Mouse (Mus musculus): ENCODE measurements around the gene Clec4d. TPM values are rescaled to one million over a fixed set of nuclear protein-coding genes. Genes with fewer than 3 reads are reported as not detected.
"Not testable (repeated sequence)": the region's sequence is repeated elsewhere in the genome, so short reads cannot be mapped to it uniquely, and the experiment has no call there.

The Clec4d gene
- 5.1 and 10.7 TPM in 2 replicates for total RNA-seq (2014; fragmentation: Nextera tagmentation)
- total RNA-seq (2017) = 5.8 and 7.8 TPM in 2 replicates

- peak; percentile 28 for ATAC-seq (replicated peaks; ENCODE audit: poor library complexity, severe bottlenecking)
These were observed at the start of gene Clec4d for GRCm38 (mm10) chr6:123261555-123262161. Gene Clec4d (plus strand): TSS chr6:123262111.

- peak; percentile 96 for ATAC-seq (replicated peaks; ENCODE audit: poor library complexity, severe bottlenecking)
These were observed 34.3 kb upstream of the Clec4d start for GRCm38 (mm10) chr6:123227519-123228166.

- peak; percentile 70 for ATAC-seq (replicated peaks; ENCODE audit: poor library complexity, severe bottlenecking)
These were observed 32.3 kb upstream of the Clec4d start, which contains the start of gene Clec4n for GRCm38 (mm10) chr6:123229644-123230043. Gene Clec4n (plus strand): TSS chr6:123229843.

GRCm38 (mm10) chr6:123231149-123231548 is 30.8 kb upstream of the Clec4d start:
- ATAC-seq (replicated peaks; ENCODE audit: poor library complexity, severe bottlenecking) = no peak

- no peak for ATAC-seq (replicated peaks; ENCODE audit: poor library complexity, severe bottlenecking)
These were observed 24.3 kb upstream of the Clec4d start for GRCm38 (mm10) chr6:123237582-123237981.

- peak; percentile 93 for ATAC-seq (replicated peaks; ENCODE audit: poor library complexity, severe bottlenecking)
These were observed 17.7 kb upstream of the Clec4d start for GRCm38 (mm10) chr6:123244201-123244600.

GRCm38 (mm10) chr6:123248862-123249261 is 13.0 kb upstream of the Clec4d start:
- peak; percentile 59 for ATAC-seq (replicated peaks; ENCODE audit: poor library complexity, severe bottlenecking)

- peak; percentile 91 for ATAC-seq (replicated peaks; ENCODE audit: poor library complexity, severe bottlenecking)
These were observed 9.2 kb upstream of the Clec4d start for GRCm38 (mm10) chr6:123252735-123253134.

- no peak for ATAC-seq (replicated peaks; ENCODE audit: poor library complexity, severe bottlenecking)
These were observed 3.0 kb upstream of the Clec4d start for GRCm38 (mm10) chr6:123258946-123259345.

GRCm38 (mm10) chr6:123259889-123260603 is 1.9 kb upstream of the Clec4d start:
- ATAC-seq (replicated peaks; ENCODE audit: poor library complexity, severe bottlenecking) = peak; percentile 80

- ATAC-seq (replicated peaks; ENCODE audit: poor library complexity, severe bottlenecking) = no peak
These were observed 1.0 kb upstream of the Clec4d start for GRCm38 (mm10) chr6:123260868-123261267.

- no peak for ATAC-seq (replicated peaks; ENCODE audit: poor library complexity, severe bottlenecking)
These were observed 2.3 kb downstream of the Clec4d start for GRCm38 (mm10) chr6:123264194-123264593.

- ATAC-seq (replicated peaks; ENCODE audit: poor library complexity, severe bottlenecking) = peak; percentile 85
These were observed 3.9 kb downstream of the Clec4d start for GRCm38 (mm10) chr6:123265809-123266208.

GRCm38 (mm10) chr6:123266945-123267344 is 5.0 kb downstream of the Clec4d start:
- peak; percentile 85 for ATAC-seq (replicated peaks; ENCODE audit: poor library complexity, severe bottlenecking)

GRCm38 (mm10) chr6:123279443-123279842 is 17.5 kb downstream of the Clec4d start:
- ATAC-seq (replicated peaks; ENCODE audit: poor library complexity, severe bottlenecking) = no peak

- ATAC-seq (replicated peaks; ENCODE audit: poor library complexity, severe bottlenecking) = peak; percentile 26; the same call in 1 of the 2 replicates
These were observed 24.4 kb downstream of the Clec4d start for GRCm38 (mm10) chr6:123286311-123286710.

- peak; percentile 56 for ATAC-seq (replicated peaks; ENCODE audit: poor library complexity, severe bottlenecking)
These were observed 27.0 kb downstream of the Clec4d start for GRCm38 (mm10) chr6:123288931-123289330.

- peak; percentile 91 for ATAC-seq (replicated peaks; ENCODE audit: poor library complexity, severe bottlenecking)
These were observed 27.8 kb downstream of the Clec4d start, which contains the start of gene Clec4e for GRCm38 (mm10) chr6:123289753-123290152. Gene Clec4e (minus strand): TSS chr6:123289870.

- no peak for ATAC-seq (replicated peaks; ENCODE audit: poor library complexity, severe bottlenecking)
These were observed 31.0 kb downstream of the Clec4d start for GRCm38 (mm10) chr6:123292751-123293400.

- not testable (repeated sequence) for ATAC-seq (replicated peaks; ENCODE audit: poor library complexity, severe bottlenecking)
These were observed 31.6 kb downstream of the Clec4d start for GRCm38 (mm10) chr6:123293509-123293908.

All from granulocyte monocyte progenitor cell, adult 5-6 weeks (primary cell).